Mouse (Mus musculus) cortical plate, adult 2 months (tissue): ENCODE measurements at regions not wholly inside any gene's neighbourhood (a gene's known extent, or its start where the extent isn't known, plus 50 kb on each side); places are given as distances from the start of the nearest gene placed in this dataset.

Experiments used
- CTCF ChIP-seq: fragments of 200-500 bp; IDR thresholded peaks from 2 replicates; pipeline ENCODE4 v1.5.1; 2011; ENCODE audit warnings: mild to moderate bottlenecking, control low read depth, low read length; ENCODE audit not compliant: insufficient read depth; ENCODE audit errors: extremely low read depth
- POLR2A ChIP-seq: fragments of 200-500 bp; IDR thresholded peaks from 2 replicates; pipeline ENCODE4 v1.6.1; 2011; ENCODE audit warnings: mild to moderate bottlenecking, low read length, control low read depth; ENCODE audit not compliant: insufficient read depth; ENCODE audit errors: extremely low read depth

- TF ChIP-seq CTCF (no peak), POLR2A (no peak)
Measured at GRCm38 (mm10) chr9:69621006-69621405, 139.7 kb downstream of the Foxb1 start.
